Mouse (Mus musculus) thymus, adult 18-20 months (tissue): ENCODE results near the gene Gm4836.
"Not testable (repeated sequence)": the region's sequence is repeated elsewhere in the genome, so short reads cannot be mapped to it uniquely, and the experiment has no call there.

Experiments
- DNase-seq, 2 experiments: peaks; one replicate each; pipeline ENCODE4 v3.0.0; 2022; ENCODE audit warnings: mixed read lengths in 2 of 2

The Gm4836 gene

DNA sequence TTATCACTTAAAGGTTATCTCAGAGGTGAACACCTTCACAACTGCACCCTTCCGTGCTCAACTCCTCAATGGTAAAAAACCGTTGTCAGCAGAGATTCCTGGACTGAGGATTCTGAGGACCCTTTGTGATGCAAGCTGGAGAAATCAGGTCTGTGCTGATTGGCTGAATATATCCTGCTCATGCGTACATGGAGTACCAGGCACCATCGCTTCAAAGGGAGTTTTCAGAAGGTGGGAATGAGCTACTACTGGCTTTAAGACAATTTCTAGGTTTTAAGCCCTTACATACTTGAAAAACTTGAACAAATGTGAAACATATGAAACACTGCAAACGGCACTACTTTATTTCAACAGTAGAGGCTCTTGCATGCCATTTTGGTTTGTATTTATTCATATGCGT lies at the start of gene Gm4836:
Gene Gm4836 (minus strand): TSS at position 101 of the 400 bp plus-strand sequence.
- DNase-seq, result not testable (repeated sequence)
